Mouse (Mus musculus) embryonic facial prominence, embryonic 15.5 days (tissue): ENCODE measurements around the gene Cables2. TPM values are rescaled to one million over a fixed set of nuclear protein-coding genes. Genes with fewer than 3 reads are reported as not detected.

Experiments
- ATAC-seq: fragments of 200-750 bp; cut with Nextera tagmentation; 2 replicates; pipeline ENCODE4 v1.8.0; 2017; ENCODE audit warnings: low read depth, moderate TSS enrichment; ENCODE audit not compliant: insufficient number of reproducible peaks, low FRiP score, low TSS enrichment
- H3K27ac ChIP-seq: fragments of 300-500 bp; sonication (generic); replicated peaks from 2 replicates; pipeline ENCODE4 v1.5.1; 2015; ENCODE audit warnings: mild to moderate bottlenecking, inconsistent platforms
- H3K27me3 ChIP-seq: fragments of 300-500 bp; sonication (generic); 2 replicates; pipeline ENCODE4 v1.6.1; 2015; ENCODE audit warnings: inconsistent platforms
- H3K36me3 ChIP-seq: fragments of 300-500 bp; sonication (generic); 2 replicates; pipeline ENCODE4 v1.6.1; 2015; ENCODE audit warnings: mild to moderate bottlenecking, inconsistent platforms
- H3K4me1 ChIP-seq: fragments of 300-500 bp; sonication (generic); 2 replicates; pipeline ENCODE4 v1.6.1; 2015; ENCODE audit warnings: inconsistent platforms
- H3K4me2 ChIP-seq: fragments of 300-500 bp; sonication (generic); replicated peaks from 2 replicates; pipeline ENCODE4 v1.6.1; 2015; ENCODE audit warnings: mild to moderate bottlenecking, inconsistent platforms
- H3K4me3 ChIP-seq: fragments of 300-500 bp; sonication (generic); replicated peaks from 2 replicates; pipeline ENCODE4 v1.5.1; 2015; ENCODE audit warnings: mild to moderate bottlenecking, inconsistent platforms
- H3K9ac ChIP-seq: fragments of 300-500 bp; sonication (generic); 2 replicates; pipeline ENCODE4 v1.6.1; 2015; ENCODE audit warnings: inconsistent platforms
- H3K9me3 ChIP-seq: fragments of 300-500 bp; sonication (generic); replicated peaks from 2 replicates; pipeline ENCODE4 v1.6.1; 2016; ENCODE audit warnings: inconsistent platforms
- WGBS: fragments of 180-500 bp; shearing (Covaris S2); methylation state at CpG from one replicate; pipeline ENCODE4 v1.1.7; 2015; 5-methylcytosine and 5-hydroxymethylcytosine counted together
- polyA plus RNA-seq: library from polyadenylated mRNA; unstranded; fragments of >200 nt; fragmentation: Nextera tagmentation; extraction: Ambion mirVana; gene quantifications from 2 replicates; pipeline ENCODE4 v1.2.1, GENCODE M21; 2015

Gene Cables2
- polyA plus RNA-seq, 1 experiment from 2014 or later = 14.2 TPM

DNA sequence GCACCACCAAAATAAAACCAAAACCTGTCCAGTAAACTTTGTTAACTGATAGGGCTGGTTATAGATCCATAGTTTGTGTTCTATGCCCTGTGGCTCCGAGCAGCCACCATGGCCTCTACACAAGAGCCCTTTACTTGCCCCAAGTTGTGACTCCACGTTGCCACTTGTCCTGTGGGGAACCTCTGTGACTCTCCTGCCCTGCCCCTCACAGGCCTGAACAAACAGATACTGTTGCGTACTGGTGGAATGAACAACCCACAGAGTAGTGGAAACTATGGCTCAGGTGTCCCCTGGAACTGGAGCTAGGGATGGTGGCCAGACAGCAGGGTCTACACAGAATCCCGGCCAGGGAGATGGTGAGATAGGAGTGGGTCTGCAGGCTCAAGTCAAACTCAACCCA, 37.5 kb downstream of the Cables2 start:
- no peak overlapping the region for H3K4me3 ChIP-seq
- peaks cover 20% of the 10 kb centered on the region for H3K4me1 ChIP-seq
- H3K36me3 ChIP-seq = no peaks in the 10 kb centered on the region
- no peaks in the 10 kb centered on the region for H3K27me3 ChIP-seq
- WGBS = 72% methylated on average over 4 of the region's 4 CpGs
- H3K27ac ChIP-seq = peak overlapping the region; percentile 76
- no peak for ATAC-seq
- H3K9ac ChIP-seq = no peak overlapping the region
- H3K9me3 ChIP-seq = no peaks in the 10 kb centered on the region
- no peak overlapping the region for H3K4me2 ChIP-seq

DNA sequence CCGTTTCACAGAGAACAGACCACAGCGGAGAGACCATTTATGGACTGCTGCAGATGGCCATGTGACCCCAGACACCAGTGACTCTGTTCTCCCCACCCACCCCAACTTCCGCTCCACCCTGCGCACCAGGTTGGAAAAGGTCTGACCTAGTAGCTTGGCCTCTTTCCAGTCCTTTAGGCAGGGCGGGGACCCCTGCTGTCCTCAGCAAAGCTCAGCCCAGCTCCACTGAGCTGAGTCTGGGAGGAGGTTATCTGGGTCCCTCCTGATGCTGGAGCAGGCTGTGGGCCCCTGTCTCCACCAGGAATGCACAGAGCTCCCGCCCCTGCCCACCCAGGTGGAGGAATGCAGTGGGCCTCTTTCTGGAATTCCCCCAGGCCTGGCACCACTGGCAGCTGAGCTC, 38.3 kb downstream of the Cables2 start:
- peak; percentile 45 for ATAC-seq
- WGBS = 40% methylated on average over 6 of the region's 6 CpGs
- Histone ChIP-seq H3K9ac (no peak overlapping the region), H3K27ac (peak overlapping the region; percentile 76), H3K9me3 (no peaks in the 10 kb centered on the region), H3K4me3 (no peak overlapping the region), H3K36me3 (no peaks in the 10 kb centered on the region), H3K27me3 (no peaks in the 10 kb centered on the region), H3K4me1 (peaks cover 27% of the 10 kb centered on the region), H3K4me2 (no peak overlapping the region)

DNA sequence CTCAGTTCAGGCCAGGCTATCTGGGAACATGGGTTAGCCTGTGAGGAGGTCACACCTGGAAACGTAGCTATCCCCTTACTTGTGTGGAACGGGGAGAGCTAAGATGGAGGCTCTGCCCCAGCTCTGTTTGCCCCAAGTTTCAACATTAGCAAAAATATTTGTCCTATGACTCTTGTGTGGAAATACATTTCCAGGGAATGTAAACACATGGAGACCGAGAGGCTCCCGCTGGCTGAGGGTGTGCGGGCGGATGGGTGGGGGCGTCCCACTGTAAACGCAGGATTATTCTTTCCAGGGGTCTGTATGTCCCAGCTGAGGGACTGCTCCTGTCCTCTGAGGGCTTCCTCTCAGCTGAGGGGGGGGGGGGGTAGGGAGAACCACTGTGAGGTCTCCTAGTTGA, 38.9 kb downstream of the Cables2 start:
- WGBS = 76% methylated on average over 8 of the region's 8 CpGs
- no peaks in the 10 kb centered on the region for H3K9me3 ChIP-seq
- no peak for ATAC-seq
- H3K4me1 ChIP-seq = peaks cover 28% of the 10 kb centered on the region
- no peaks in the 10 kb centered on the region for H3K36me3 ChIP-seq
- H3K27me3 ChIP-seq = no peaks in the 10 kb centered on the region
- H3K9ac ChIP-seq = no peak overlapping the region
- H3K4me3 ChIP-seq = no peak overlapping the region
- peak overlapping the region; percentile 76; the same call in 1 of the 2 replicates for H3K27ac ChIP-seq
- no peak overlapping the region for H3K4me2 ChIP-seq

DNA sequence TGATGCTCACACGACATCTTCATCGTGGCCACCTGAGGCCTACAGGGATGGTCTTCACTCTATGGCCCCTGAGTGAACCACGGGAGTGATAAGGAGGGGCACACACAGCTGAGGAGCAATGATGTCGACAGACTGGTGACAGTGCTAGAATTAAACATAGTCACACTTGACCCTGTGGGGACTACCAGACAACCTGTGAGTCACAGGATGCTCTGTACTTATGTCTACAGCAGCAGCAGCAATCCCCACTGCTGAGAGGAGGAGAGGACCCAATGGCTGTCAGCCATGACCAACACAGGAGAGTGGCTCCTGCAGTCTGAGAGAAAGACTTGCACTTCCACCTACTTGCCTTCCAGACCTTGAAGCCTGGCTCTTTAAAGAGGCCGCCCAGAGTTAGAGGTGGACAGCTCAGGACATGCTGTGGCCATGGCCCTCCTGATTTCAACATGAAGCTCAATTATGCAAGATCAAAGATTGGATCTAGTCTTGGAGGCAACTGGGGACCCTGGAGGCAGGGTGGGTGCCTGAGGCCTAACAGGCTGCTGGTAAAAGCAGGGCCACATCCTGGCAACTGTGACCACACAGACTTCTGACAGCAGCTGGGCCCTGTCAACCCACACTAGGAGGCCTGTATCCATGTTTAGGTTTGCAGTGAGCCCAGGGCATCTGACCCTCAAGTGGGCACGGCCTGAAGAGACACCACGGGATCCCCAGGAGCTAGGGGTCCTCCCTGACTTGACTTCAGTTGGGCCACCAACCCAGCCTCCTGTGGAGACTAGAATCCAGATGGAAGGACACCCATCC, 40.0 kb downstream of the Cables2 start:
- Histone ChIP-seq H3K9me3 (no peaks in the 10 kb centered on the region), H3K27me3 (no peaks in the 10 kb centered on the region), H3K4me2 (no peak overlapping the region), H3K4me1 (peaks cover 38% of the 10 kb centered on the region), H3K4me3 (no peak overlapping the region), H3K36me3 (no peaks in the 10 kb centered on the region), H3K27ac (no peak overlapping the region), H3K9ac (no peak overlapping the region)
- no peak for ATAC-seq
- WGBS = 79% methylated on average over 7 of the region's 7 CpGs

DNA sequence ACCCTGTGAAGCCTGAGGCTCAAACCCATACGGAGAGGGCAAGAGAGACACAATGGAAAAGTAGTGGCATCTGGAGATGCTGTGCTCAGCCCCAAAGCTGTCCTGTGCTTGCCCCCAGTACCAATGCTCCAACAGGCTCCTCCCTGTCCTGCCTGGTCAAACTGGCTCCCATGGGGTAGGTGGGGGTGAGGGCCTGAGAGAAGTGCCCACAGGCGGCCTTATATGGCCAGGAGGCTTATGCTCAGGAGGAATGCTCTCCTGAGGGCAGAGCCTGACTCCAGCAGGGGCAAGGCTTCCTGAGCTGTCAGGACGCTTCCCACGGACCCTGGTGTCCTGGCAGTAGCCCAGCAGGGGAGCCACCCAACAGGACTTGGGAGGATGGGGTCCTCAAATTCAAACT, 42.8 kb downstream of the Cables2 start:
- Histone ChIP-seq H3K27ac (no peak overlapping the region), H3K27me3 (peaks cover 16% of the 10 kb centered on the region), H3K4me1 (peaks cover 59% of the 10 kb centered on the region), H3K4me2 (no peak overlapping the region), H3K4me3 (no peak overlapping the region), H3K36me3 (no peaks in the 10 kb centered on the region), H3K9me3 (no peaks in the 10 kb centered on the region), H3K9ac (no peak overlapping the region)
- WGBS = 57% methylated on average over 4 of the region's 4 CpGs
- ATAC-seq = no peak

DNA sequence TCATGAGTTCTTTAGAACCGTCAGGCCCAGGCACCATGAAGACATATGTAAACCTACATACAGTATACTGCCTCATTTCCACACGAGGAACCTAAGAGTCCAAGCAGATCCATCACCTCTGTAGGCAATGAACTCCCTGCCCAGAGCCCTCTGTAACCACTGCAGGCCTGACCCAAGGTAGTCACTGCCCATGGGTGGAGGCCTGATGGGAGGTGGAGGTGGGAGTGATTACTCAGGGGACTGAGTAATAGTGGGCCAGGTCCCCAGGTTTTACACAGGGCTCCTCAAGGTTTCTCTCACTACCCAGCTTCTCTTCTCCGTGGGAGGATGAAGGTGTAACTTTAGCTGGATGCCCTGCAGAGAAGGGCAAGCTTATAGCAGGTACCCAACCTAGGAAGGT, 44.2 kb downstream of the Cables2 start:
- Histone ChIP-seq H3K4me2 (no peak overlapping the region), H3K4me1 (peaks cover 62% of the 10 kb centered on the region), H3K9me3 (no peaks in the 10 kb centered on the region), H3K27ac (peak overlapping the region; percentile 73; the same call in 1 of the 2 replicates), H3K9ac (no peak overlapping the region), H3K36me3 (no peaks in the 10 kb centered on the region), H3K4me3 (no peak overlapping the region), H3K27me3 (peaks cover 30% of the 10 kb centered on the region)
- 74% methylated on average over 3 of the region's 3 CpGs for WGBS
- ATAC-seq = no peak

DNA sequence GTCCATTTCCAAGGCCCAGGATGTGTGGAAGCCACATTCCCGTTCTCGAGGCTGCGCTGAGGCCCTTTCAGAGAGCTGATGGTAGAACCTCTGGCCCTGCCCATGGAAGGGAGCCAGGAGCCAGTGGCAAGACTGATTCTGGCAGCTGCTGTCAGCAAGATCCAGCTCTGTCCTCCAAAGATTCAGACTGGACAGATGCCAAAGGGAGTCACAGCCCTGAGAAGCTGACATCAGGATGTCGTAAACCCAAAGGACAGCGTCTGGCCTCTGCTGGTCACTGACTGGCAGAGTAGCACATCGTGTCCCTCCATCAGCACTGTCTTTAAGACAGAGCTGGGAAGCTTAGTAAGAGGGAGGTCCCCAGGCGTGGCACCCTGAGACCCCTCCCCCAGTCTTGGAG, 44.7 kb downstream of the Cables2 start:
- WGBS = 50% methylated on average over 7 of the region's 7 CpGs
- no peak overlapping the region for H3K4me2 ChIP-seq
- no peak overlapping the region for H3K4me3 ChIP-seq
- no peak overlapping the region for H3K9ac ChIP-seq
- no peaks in the 10 kb centered on the region for H3K36me3 ChIP-seq
- H3K4me1 ChIP-seq = peaks cover 62% of the 10 kb centered on the region
- no peaks in the 10 kb centered on the region for H3K9me3 ChIP-seq
- peaks cover 34% of the 10 kb centered on the region for H3K27me3 ChIP-seq
- H3K27ac ChIP-seq = peak overlapping the region; percentile 73
- ATAC-seq = no peak

DNA sequence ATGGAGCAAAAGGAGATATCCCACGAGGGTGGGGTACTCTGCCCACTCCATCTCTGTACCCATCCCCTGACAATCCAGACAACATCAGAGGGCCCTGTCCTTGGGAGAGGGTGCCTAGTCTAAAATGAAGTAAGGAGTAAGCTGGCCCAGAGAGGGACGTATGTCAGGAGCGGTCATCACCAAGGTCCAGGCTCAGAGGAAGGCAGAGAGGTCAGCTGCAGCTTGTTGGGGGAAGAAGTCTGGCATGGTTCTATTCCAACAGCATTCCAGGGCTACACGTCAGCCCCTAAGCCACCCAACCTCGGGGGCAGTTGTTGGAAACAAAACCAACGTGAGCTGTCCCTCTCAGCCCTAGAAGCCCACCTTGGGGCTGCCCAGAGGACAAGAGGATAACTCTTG, 45.2 kb downstream of the Cables2 start:
- Histone ChIP-seq H3K9me3 (no peaks in the 10 kb centered on the region), H3K27me3 (peaks cover 40% of the 10 kb centered on the region), H3K4me2 (peak overlapping the region; percentile 42), H3K27ac (peak overlapping the region; percentile 73), H3K36me3 (no peaks in the 10 kb centered on the region), H3K4me1 (peaks cover 60% of the 10 kb centered on the region), H3K9ac (no peak overlapping the region), H3K4me3 (no peak overlapping the region)
- ATAC-seq = no peak
- WGBS = 46% methylated on average over 6 of the region's 6 CpGs

DNA sequence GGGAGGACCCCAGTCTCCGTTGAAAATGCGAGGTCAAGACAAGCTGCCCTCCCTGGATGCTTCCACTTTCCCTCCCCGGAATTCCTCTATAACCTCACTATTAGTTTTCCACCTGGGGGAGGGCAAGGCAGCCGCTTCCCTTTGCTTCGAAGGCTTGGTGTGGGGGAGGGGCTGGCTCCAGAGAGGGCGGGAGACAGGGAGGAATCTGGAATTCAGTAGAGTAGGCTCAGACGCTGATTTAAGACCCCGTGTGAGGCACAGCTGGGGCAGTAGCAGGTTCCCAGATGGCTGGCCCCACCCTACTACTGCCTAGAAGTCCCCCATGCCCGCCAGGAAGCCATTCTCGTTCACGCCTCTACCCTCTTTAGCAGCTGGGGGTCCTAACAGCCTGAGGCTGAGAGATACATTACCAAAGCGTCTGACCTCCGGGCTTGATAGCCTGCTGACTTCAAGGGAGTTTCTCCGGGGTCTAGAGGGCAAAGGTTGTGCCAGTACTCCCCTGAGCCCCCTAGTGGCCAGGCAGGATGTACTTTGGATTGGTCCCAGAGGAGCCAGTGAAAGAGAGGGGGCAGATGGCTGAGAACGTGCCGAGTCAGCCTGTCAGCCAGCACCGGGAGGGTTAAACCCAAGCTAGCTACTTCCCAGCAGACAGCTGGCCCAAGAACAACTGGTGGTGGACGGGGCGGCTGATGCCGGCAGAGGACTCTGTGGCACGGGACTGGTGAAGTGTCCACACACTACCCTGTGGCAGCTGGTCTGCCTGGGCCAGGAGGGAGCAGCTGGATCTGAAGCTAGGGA, 45.8 kb downstream of the Cables2 start:
- peak overlapping the region; percentile 42 for H3K4me2 ChIP-seq
- WGBS = 2% methylated on average over 21 of the region's 21 CpGs
- H3K27ac ChIP-seq = peak overlapping the region; percentile 73
- ATAC-seq = peak; percentile 40; the same call in 1 of the 2 replicates
- H3K27me3 ChIP-seq = peaks cover 40% of the 10 kb centered on the region
- no peaks in the 10 kb centered on the region for H3K36me3 ChIP-seq
- H3K9ac ChIP-seq = no peak overlapping the region
- no peaks in the 10 kb centered on the region for H3K9me3 ChIP-seq
- peak overlapping the region; percentile 15; the same call in 1 of the 2 replicates for H3K4me3 ChIP-seq
- peaks cover 66% of the 10 kb centered on the region for H3K4me1 ChIP-seq

DNA sequence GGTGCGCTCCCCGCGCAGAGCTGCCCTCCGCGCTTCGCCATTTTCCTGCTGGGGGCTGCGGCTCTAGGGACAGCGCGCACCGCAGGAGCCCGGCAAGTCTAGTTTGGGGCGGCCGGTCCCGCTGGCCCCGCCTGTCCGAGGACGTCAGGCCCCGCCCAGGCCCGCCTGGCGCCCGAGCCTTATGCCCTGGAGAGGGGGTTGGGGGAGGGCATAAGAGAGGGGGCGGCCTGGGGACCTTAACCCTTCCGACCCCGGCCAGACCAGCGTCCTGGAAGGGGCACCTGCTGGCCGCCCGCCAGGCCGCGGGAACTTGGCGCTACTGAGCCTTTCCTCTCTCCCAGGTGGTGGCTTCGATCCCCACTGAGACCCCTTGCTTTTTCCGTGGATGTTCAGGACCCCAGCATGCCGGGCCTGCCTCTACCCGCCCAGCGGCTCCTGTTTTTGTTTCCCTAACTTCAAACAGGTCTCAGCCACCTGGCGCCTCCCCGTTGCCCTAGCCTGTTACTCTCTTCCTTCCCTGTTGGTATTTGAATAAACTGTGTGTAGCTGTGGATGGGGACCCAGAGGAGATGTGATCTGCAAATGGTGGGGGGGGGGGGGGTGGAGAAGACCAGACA, 47.4 kb downstream of the Cables2 start, which contains the start of gene Lama5:
Gene Lama5 (minus strand): TSS at position 98 of the 617 bp plus-strand sequence.
- Histone ChIP-seq H3K36me3 (no peaks in the 10 kb centered on the region), H3K9me3 (no peaks in the 10 kb centered on the region), H3K9ac (peak within 1 kb of the TSS; percentile 51), H3K27ac (peak within 1 kb of the TSS; percentile 86), H3K4me1 (peaks cover 73% of the 10 kb centered on the region), H3K4me2 (peak within 1 kb of the TSS; percentile 97), H3K4me3 (peak within 1 kb of the TSS; percentile 66), H3K27me3 (peaks cover 40% of the 10 kb centered on the region)
- peak; percentile 75; the same call in 1 of the 2 replicates for ATAC-seq
- under 1% methylated on average over 37 of the region's 37 CpGs for WGBS
